9 mouse cellular contexts compared by ENCODE assay signal in the genomic region with DNA sequence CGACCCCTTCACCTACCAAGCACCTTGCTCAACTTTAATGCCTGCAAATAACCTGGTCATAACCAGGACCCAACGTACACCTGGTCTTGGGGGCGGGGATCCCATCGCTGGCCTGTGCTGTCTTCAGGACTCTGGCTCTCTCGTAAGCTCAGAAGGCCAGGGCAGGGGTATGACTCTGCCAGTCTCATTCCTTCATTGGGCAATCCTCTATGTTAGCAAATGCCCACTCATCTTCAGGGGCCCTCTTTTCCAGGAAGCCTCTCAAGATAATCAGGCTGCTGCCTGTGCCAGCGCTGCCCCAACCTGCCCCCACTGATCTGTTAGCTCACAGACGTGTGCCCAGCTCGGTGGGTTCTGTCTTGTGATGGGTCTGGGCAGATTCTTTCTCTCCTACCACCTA. TPM values are rescaled to one million over a fixed set of nuclear protein-coding genes. Genes with fewer than 3 reads are reported as not detected.
DNase-seq lines count a peak whose midpoint lies in the region; ATAC-seq and TF ChIP-seq lines count a peak whose summit lies in the region.
"Had no signal": no experiment of that assay in that cellular context is flagged by ENCODE, and none has a peak within 500 bp of the region (broad histone marks: within the 10 kb centered on the region; RNA-seq: fewer than 3 reads in every experiment).

No protein-coding gene starts in this region.

- H3K4me1 ChIP-seq in hindbrain, postnatal 0 days (ENCODE audit: insufficient read depth, low read length), result peaks cover 35% of the 10 kb centered on the region

- no peak for TF ChIP-seq CTCF in hindbrain, postnatal 0 days (IDR thresholded peaks at IDR 0.05; ENCODE audit: low read depth)

- WGBS in hindbrain, postnatal 0 days, result 64% methylated on average over 8 of the region's 8 CpGs

- H3K9ac ChIP-seq in hindbrain, postnatal 0 days (replicated peaks; ENCODE audit: low read length), result 0 out of 2 replicates have a peak overlapping the region, but pooled peaks have one; percentile 2

- ATAC-seq in common myeloid progenitor, adult 5-6 weeks (replicated peaks; ENCODE audit: low read depth, poor library complexity, severe bottlenecking), result 0 out of 2 replicates have a peak, but pooled peaks have one; percentile 28
- ATAC-seq in hindbrain, postnatal 0 days, result no peak
- ATAC-seq: Patski had no signal

- H3K27ac ChIP-seq in hindbrain, postnatal 0 days, result no peak overlapping the region

- no peaks in the 10 kb centered on the region for H3K9me3 ChIP-seq in hindbrain, postnatal 0 days (ENCODE audit: low read length)

- no peak overlapping the region for H3K4me3 ChIP-seq in hindbrain, postnatal 0 days (ENCODE audit: low read length)

- H3K27me3 ChIP-seq in hindbrain, postnatal 0 days (ENCODE audit: insufficient read depth, low read length), result no peaks in the 10 kb centered on the region
- H3K27me3 ChIP-seq: Patski had no signal

- no peak overlapping the region for H3K4me2 ChIP-seq in hindbrain, postnatal 0 days (ENCODE audit: low read depth, low read length)

- DNase-seq in embryo, embryonic 10 days (ENCODE audit: low spot score), result peak; percentile 2
- no peak for DNase-seq in embryo, embryonic 11 days
- DNase-seq in hindbrain, postnatal 0 days (ENCODE audit: low spot score), result no peak
- peak; percentile 66 for DNase-seq in lung, postnatal 36 days
- no peak for DNase-seq in gastrocnemius, postnatal 25 days
- no peak for DNase-seq in gastrocnemius, adult 18-20 months (ENCODE audit: low spot score)
- DNase-seq in left cerebral cortex, adult 18-20 months (ENCODE audit: low spot score in 2 of 2), result no peak

- peaks cover 11% of the 10 kb centered on the region; the same call in 1 of the 2 replicates for H3K36me3 ChIP-seq in hindbrain, postnatal 0 days (ENCODE audit: insufficient read depth, low read length)

RNA-seq across cellular contexts. Expression of a gene that starts 17.2 kb away (rescaled TPM):
- total RNA-seq in common myeloid progenitor, adult 5-6 weeks (2017), result 0.15 and 0.50 TPM in 2 replicates
- 178 and 196 TPM in 2 replicates for total RNA-seq in hindbrain, postnatal 0 days (2014; rRNA removed)
- polyA plus RNA-seq in hindbrain, postnatal 0 days (2015; fragmentation: Nextera tagmentation; extraction: Ambion mirVana), result 39.2 and 44.4 TPM in 2 replicates
- total RNA-seq in gastrocnemius, postnatal 25 days (2021), result 1 to 10 TPM; 3.7 to 4.8 TPM
- total RNA-seq in gastrocnemius, adult 18-20 months (2021), result 1 to 10 TPM; 2.0 to 2.2 TPM
- 100 to 1,000 TPM; 101 to 110 TPM for total RNA-seq in left cerebral cortex, adult 18-20 months (2021)

Comparison
In these comparisons a context has a peak if more than half of its experiments do, and no peak if none do; other contexts are left out.
1. DNase-seq: peak in embryo, embryonic 10 days (single experiment) and lung, postnatal 36 days (single experiment); none in embryo, embryonic 11 days (single experiment), hindbrain, postnatal 0 days (single experiment), gastrocnemius, postnatal 25 days (single experiment), gastrocnemius, adult 18-20 months (single experiment) and left cerebral cortex, adult 18-20 months (0 of 2).
2. RNA of a gene that starts 17.2 kb away (total RNA-seq): 178 to 196 TPM in hindbrain, postnatal 0 days and 101 to 110 TPM in left cerebral cortex, adult 18-20 months; 3.7 to 4.8 TPM in gastrocnemius, postnatal 25 days, 2.0 to 2.2 TPM in gastrocnemius, adult 18-20 months and 0.15 to 0.50 TPM in common myeloid progenitor, adult 5-6 weeks; every median in the first group is over 10 times any median in the second.